Comparison of ENCODE assay signal across 8 mouse cellular contexts in the genomic region with DNA sequence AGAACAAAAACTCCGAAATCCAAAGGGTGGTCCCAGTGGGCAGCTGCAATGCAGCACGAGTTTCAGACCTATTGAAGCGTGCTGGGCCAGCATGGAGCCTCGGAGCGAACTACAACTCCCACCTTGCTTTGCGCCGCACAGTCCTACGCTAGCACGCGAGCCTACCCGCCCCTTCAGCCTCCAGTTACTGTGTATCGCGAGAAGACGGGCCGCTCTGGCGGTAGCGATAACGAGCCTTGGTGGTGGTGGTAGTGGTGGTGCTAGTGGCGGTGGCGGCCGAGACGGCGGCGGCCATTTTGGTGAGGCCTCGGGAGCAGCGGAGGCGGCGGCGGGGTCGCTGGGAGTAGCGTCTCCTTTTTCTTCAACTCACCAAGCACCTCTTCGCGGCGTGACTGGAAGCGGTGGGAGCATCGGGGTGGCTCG. TPM values are rescaled to one million over a fixed set of nuclear protein-coding genes. Genes with fewer than 3 reads are reported as not detected.
A peak's percentile ranks its signal among the peaks of the same experiment; 100 is the strongest.
DNase-seq lines count a peak whose midpoint lies in the region; ATAC-seq lines count a peak whose summit lies in the region.

Gene Srcap (plus strand): TSS at position 176 of the 423 bp plus-strand sequence.

- peak within 1 kb of the TSS; percentile 77 for H3K4me3 ChIP-seq in embryonic facial prominence, embryonic 13.5 days
- peak within 1 kb of the TSS; percentile 67 for H3K4me3 ChIP-seq in limb, embryonic 13.5 days
- H3K4me3 ChIP-seq in midbrain, embryonic 16.5 days (ENCODE audit: low read depth, low read length), result peak within 1 kb of the TSS; percentile 85

- H3K9ac ChIP-seq in embryonic facial prominence, embryonic 13.5 days, result peak within 1 kb of the TSS; percentile 86
- peak within 1 kb of the TSS; percentile 82 for H3K9ac ChIP-seq in limb, embryonic 13.5 days
- H3K9ac ChIP-seq in midbrain, embryonic 16.5 days (ENCODE audit: low read depth, low read length), result peak within 1 kb of the TSS; percentile 94

- peaks cover 15% of the 10 kb centered on the region for H3K4me1 ChIP-seq in embryonic facial prominence, embryonic 13.5 days
- peaks cover 11% of the 10 kb centered on the region for H3K4me1 ChIP-seq in limb, embryonic 13.5 days
- H3K4me1 ChIP-seq in midbrain, embryonic 16.5 days (ENCODE audit: control insufficient read depth, insufficient read depth, low read length), result peaks cover 18% of the 10 kb centered on the region

- H3K4me2 ChIP-seq in embryonic facial prominence, embryonic 13.5 days, result peak within 1 kb of the TSS; percentile 64
- H3K4me2 ChIP-seq in limb, embryonic 13.5 days (replicated peaks), result peak within 1 kb of the TSS; percentile 64
- H3K4me2 ChIP-seq in midbrain, embryonic 16.5 days (ENCODE audit: low read length), result peak within 1 kb of the TSS; percentile 70

- peak; percentile 98 for ATAC-seq in embryonic facial prominence, embryonic 13.5 days (ENCODE audit: insufficient number of reproducible peaks, insufficient read depth, low FRiP score, low TSS enrichment, low read depth)
- ATAC-seq in limb, embryonic 13.5 days (ENCODE audit: low FRiP score, low read depth), result peak; percentile 97
- ATAC-seq in midbrain, embryonic 16.5 days, result peak; percentile 99

- DNase-seq in 3134 (ENCODE audit: extremely low read depth, insufficient read length, low spot score), result peak; percentile 91
- DNase-seq in adrenal gland, postnatal 25 days, result peak; percentile 93
- DNase-seq in heart, adult 18-20 months, result peak; percentile 96 to 98
- DNase-seq in kidney, adult 8-10 months, result peak; percentile 97 to 98
- DNase-seq in spleen, postnatal 36 days (ENCODE audit: low spot score in 2 of 2), result peak; percentile 98

- no peaks in the 10 kb centered on the region for H3K27me3 ChIP-seq in embryonic facial prominence, embryonic 13.5 days
- H3K27me3 ChIP-seq in limb, embryonic 13.5 days, result no peaks in the 10 kb centered on the region
- H3K27me3 ChIP-seq in midbrain, embryonic 16.5 days (ENCODE audit: control insufficient read depth, insufficient read depth, low read depth, low read length), result no peaks in the 10 kb centered on the region

- WGBS in embryonic facial prominence, embryonic 13.5 days, result under 1% methylated on average over 37 of the region's 37 CpGs
- 0% methylated on average over 36 of the region's 37 CpGs for WGBS in limb, embryonic 13.5 days
- WGBS in midbrain, embryonic 16.5 days, result under 1% methylated on average over 34 of the region's 37 CpGs

- H3K27ac ChIP-seq in embryonic facial prominence, embryonic 13.5 days, result peak within 1 kb of the TSS; percentile 98
- peak within 1 kb of the TSS; percentile 98 for H3K27ac ChIP-seq in limb, embryonic 13.5 days
- H3K27ac ChIP-seq in midbrain, embryonic 16.5 days (ENCODE audit: low read length), result peak within 1 kb of the TSS; percentile 99

- no peaks in the 10 kb centered on the region for H3K9me3 ChIP-seq in embryonic facial prominence, embryonic 13.5 days
- no peaks in the 10 kb centered on the region for H3K9me3 ChIP-seq in limb, embryonic 13.5 days
- no peaks in the 10 kb centered on the region for H3K9me3 ChIP-seq in midbrain, embryonic 16.5 days (replicated peaks; ENCODE audit: control insufficient read depth, low read length, poor library complexity, severe bottlenecking)

- peaks cover 19% of the 10 kb centered on the region for H3K36me3 ChIP-seq in embryonic facial prominence, embryonic 13.5 days
- H3K36me3 ChIP-seq in limb, embryonic 13.5 days, result peaks cover 19% of the 10 kb centered on the region
- peaks cover 8% of the 10 kb centered on the region; the same call in 1 of the 2 replicates for H3K36me3 ChIP-seq in midbrain, embryonic 16.5 days (ENCODE audit: control insufficient read depth, insufficient read depth, low read length)

RNA-seq across cellular contexts. Expression of gene Srcap, which starts in this region (rescaled TPM):
- 111 and 125 TPM in 2 replicates for total RNA-seq in adrenal gland, postnatal 25 days (2021)
- polyA plus RNA-seq in embryonic facial prominence, embryonic 13.5 days (2015; fragmentation: Nextera tagmentation; extraction: Ambion mirVana), result 52.1 and 55.6 TPM in 2 replicates
- 10 to 100 TPM; 47.1 to 56.4 TPM for total RNA-seq in heart, adult 18-20 months (2021)
- polyA plus RNA-seq in limb, embryonic 13.5 days (2015; fragmentation: Nextera tagmentation; extraction: Ambion mirVana), result 48.3 and 49.7 TPM in 2 replicates
- 38.4 and 49.5 TPM in 2 replicates for polyA plus RNA-seq in midbrain, embryonic 16.5 days (2015; fragmentation: Nextera tagmentation; extraction: Ambion mirVana)

Comparison
In these comparisons a context has a peak if more than half of its experiments do, and no peak if none do; other contexts are left out.
1. Peak in every context shown above with its lines: DNase-seq, ATAC-seq, H3K4me3 ChIP-seq and H3K27ac ChIP-seq.